Mouse (Mus musculus) liver, embryonic 12.5 days (tissue): ENCODE results near the gene Tbkbp1. TPM values are rescaled to one million over a fixed set of nuclear protein-coding genes. Genes with fewer than 3 reads are reported as not detected.

ENCODE experiments used
- ATAC-seq: fragments of 200-750 bp; cut with Nextera tagmentation; 2 replicates; pipeline ENCODE4 v1.8.0; 2017; ENCODE audit warnings: moderate number of reproducible peaks, mild to moderate bottlenecking, moderate library complexity
- H3K27ac ChIP-seq: fragments of 300-500 bp; sonication (generic); 2 replicates; pipeline ENCODE4 v1.5.1; 2016; ENCODE audit warnings: mild to moderate bottlenecking
- H3K27me3 ChIP-seq: fragments of 300-500 bp; sonication (generic); replicated peaks from 2 replicates; pipeline ENCODE4 v1.6.1; 2016; ENCODE audit warnings: mild to moderate bottlenecking, moderate library complexity
- H3K36me3 ChIP-seq: fragments of 300-500 bp; sonication (generic); 2 replicates; pipeline ENCODE4 v1.6.1; 2016; ENCODE audit warnings: mild to moderate bottlenecking, moderate library complexity
- H3K4me1 ChIP-seq: fragments of 300-500 bp; sonication (generic); 2 replicates; pipeline ENCODE4 v1.6.1; 2016
- H3K4me2 ChIP-seq: fragments of 300-500 bp; sonication (generic); 2 replicates; pipeline ENCODE4 v1.6.1; 2016; ENCODE audit warnings: mild to moderate bottlenecking, moderate library complexity
- H3K4me3 ChIP-seq: fragments of 300-500 bp; sonication (generic); 2 replicates; pipeline ENCODE4 v1.5.1; 2016; ENCODE audit warnings: mild to moderate bottlenecking, moderate library complexity
- H3K9ac ChIP-seq: fragments of 300-500 bp; sonication (generic); 2 replicates; pipeline ENCODE4 v1.6.1; 2016; ENCODE audit warnings: mild to moderate bottlenecking, moderate library complexity
- H3K9me3 ChIP-seq: fragments of 300-500 bp; sonication (generic); replicated peaks from 2 replicates; pipeline ENCODE4 v1.6.1; 2016; ENCODE audit warnings: mild to moderate bottlenecking, moderate library complexity
- WGBS: fragments of 180-500 bp; shearing (Covaris S2); methylation state at CpG from one replicate; pipeline ENCODE4 v1.1.7; 2016; ENCODE audit not compliant: insufficient replicate concordance; 5-methylcytosine and 5-hydroxymethylcytosine counted together
- polyA plus RNA-seq: library from polyadenylated mRNA; unstranded; fragments of >200 nt; fragmentation: Nextera tagmentation; extraction: Ambion mirVana; gene quantifications from 2 replicates; pipeline ENCODE4 v1.2.1, GENCODE M21; 2016

Tbkbp1 gene
- polyA plus RNA-seq, 1 experiment from 2014 or later: 3.6 TPM

DNA sequence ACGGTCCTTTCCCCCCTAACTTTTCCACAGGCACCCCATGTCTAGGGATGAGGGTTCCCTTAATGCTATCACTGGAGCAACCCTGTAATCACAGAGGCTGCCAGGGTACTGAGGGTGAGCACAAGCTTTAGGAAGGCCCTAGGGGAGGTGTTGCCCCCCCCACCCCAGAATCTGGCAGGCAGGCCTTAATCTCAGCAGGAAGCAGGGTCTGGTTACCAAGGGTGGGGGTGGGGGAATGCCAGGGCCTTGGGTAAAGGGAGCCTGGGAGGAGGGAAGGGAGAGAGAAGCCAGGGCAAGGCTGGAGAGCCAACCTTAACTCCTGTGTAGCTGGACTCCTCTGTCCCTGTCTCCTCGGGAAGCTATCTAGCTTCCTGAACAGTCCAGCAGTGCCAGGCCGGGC, 30.7 kb downstream of the Tbkbp1 start:
- Histone ChIP-seq H3K4me3 (no peak overlapping the region), H3K9ac (no peak overlapping the region), H3K4me2 (no peak overlapping the region), H3K36me3 (no peaks in the 10 kb centered on the region), H3K4me1 (peaks cover 15% of the 10 kb centered on the region), H3K27ac (no peak overlapping the region), H3K9me3 (no peaks in the 10 kb centered on the region), H3K27me3 (peaks cover 72% of the 10 kb centered on the region)
- ATAC-seq: no peak
- WGBS: 65% methylated on average over 3 of the region's 3 CpGs

DNA sequence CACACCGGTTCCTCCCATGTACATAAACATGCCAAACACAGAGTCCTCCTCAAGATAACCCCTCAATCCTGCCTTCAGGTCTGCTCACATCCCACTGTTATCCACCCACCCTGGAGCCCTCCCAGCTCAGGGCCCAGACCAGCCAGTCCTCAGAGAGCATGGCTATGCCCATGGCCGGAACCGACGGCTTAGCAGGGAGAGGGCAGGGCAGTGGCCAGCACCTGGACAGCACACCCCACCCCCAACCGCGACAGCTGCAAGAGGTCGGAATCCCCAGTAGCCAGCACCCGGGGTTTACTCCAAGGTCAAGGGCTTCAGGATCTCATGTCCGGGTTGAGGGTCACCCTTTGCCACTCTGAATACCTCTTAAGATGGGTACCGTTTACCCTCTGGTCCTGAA, 31.1 kb downstream of the Tbkbp1 start:
- H3K9me3 ChIP-seq: no peaks in the 10 kb centered on the region
- H3K4me1 ChIP-seq: peaks cover 19% of the 10 kb centered on the region
- H3K27me3 ChIP-seq: peaks cover 72% of the 10 kb centered on the region
- no peak for ATAC-seq
- 55% methylated on average over 10 of the region's 10 CpGs for WGBS
- no peak overlapping the region for H3K4me2 ChIP-seq
- no peak overlapping the region for H3K4me3 ChIP-seq
- H3K9ac ChIP-seq: no peak overlapping the region
- H3K27ac ChIP-seq: no peak overlapping the region
- H3K36me3 ChIP-seq: no peaks in the 10 kb centered on the region

DNA sequence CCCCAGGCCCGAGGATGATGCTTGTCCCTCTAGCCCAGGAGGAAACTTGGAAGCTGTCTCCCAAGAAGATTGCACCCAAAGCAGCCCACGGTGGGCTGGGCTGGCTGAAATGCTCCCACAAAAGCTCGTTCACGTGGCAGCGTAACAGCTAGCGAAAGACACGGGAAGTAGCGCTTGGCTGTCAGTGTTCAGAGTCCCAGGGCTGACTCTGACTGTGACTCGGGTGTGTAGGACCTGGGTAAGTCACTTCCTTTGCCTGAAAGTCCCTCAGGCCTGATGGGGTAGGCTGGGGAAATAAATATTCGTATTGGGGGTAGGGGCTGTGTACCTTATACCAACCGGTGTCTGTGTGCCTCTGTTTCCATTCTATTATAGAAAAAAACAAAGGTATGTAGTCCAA, 35.5 kb downstream of the Tbkbp1 start:
- 10% methylated on average over 11 of the region's 11 CpGs for WGBS
- H3K9ac ChIP-seq: no peak overlapping the region
- ATAC-seq: no peak

GRCm38 (mm10) chr11:97114671-97115601, 36.4 kb downstream of the Tbkbp1 start, which contains the start of gene Tbx21:
TSS of gene Tbx21 (minus strand) at chr11:97115331.
- Histone ChIP-seq H3K27ac (no peak within 1 kb of the TSS), H3K4me3 (peak within 1 kb of the TSS; percentile 36), H3K4me2 (peak within 1 kb of the TSS; percentile 55), H3K36me3 (no peaks in the 10 kb centered on the region), H3K9me3 (no peaks in the 10 kb centered on the region), H3K27me3 (peaks cover 83% of the 10 kb centered on the region), H3K4me1 (peaks cover 13% of the 10 kb centered on the region), H3K9ac (no peak within 1 kb of the TSS)
- 1% methylated on average over 87 of the region's 87 CpGs for WGBS
- ATAC-seq: no peak

More for the DNA sequence above, 35.5 kb downstream of the Tbkbp1 start:
- H3K36me3 ChIP-seq: no peaks in the 10 kb centered on the region
- peak overlapping the region; percentile 36 for H3K4me3 ChIP-seq
- H3K27me3 ChIP-seq: peaks cover 89% of the 10 kb centered on the region
- H3K27ac ChIP-seq: no peak overlapping the region
- no peaks in the 10 kb centered on the region for H3K9me3 ChIP-seq
- H3K4me2 ChIP-seq: peak overlapping the region; percentile 55
- peaks cover 13% of the 10 kb centered on the region for H3K4me1 ChIP-seq

GRCm38 (mm10) chr11:97112519-97113125, 38.7 kb downstream of the Tbkbp1 start:
- H3K27ac ChIP-seq: no peak overlapping the region
- peaks cover 13% of the 10 kb centered on the region for H3K4me1 ChIP-seq
- ATAC-seq: no peak
- no peak overlapping the region for H3K4me2 ChIP-seq
- H3K4me3 ChIP-seq: no peak overlapping the region
- no peak overlapping the region for H3K9ac ChIP-seq
- 79% methylated on average over 9 of the region's 9 CpGs for WGBS
- no peaks in the 10 kb centered on the region for H3K9me3 ChIP-seq
- H3K36me3 ChIP-seq: no peaks in the 10 kb centered on the region
- peaks cover 66% of the 10 kb centered on the region for H3K27me3 ChIP-seq

GRCm38 (mm10) chr11:97108976-97109375, 42.3 kb downstream of the Tbkbp1 start:
- ATAC-seq: no peak
- Histone ChIP-seq H3K4me3 (no peak overlapping the region), H3K9me3 (no peaks in the 10 kb centered on the region), H3K36me3 (no peaks in the 10 kb centered on the region), H3K27ac (no peak overlapping the region), H3K4me2 (no peak overlapping the region), H3K4me1 (no peaks in the 10 kb centered on the region), H3K27me3 (peaks cover 49% of the 10 kb centered on the region), H3K9ac (no peak overlapping the region)
- 69% methylated on average over 16 of the region's 16 CpGs for WGBS

DNA sequence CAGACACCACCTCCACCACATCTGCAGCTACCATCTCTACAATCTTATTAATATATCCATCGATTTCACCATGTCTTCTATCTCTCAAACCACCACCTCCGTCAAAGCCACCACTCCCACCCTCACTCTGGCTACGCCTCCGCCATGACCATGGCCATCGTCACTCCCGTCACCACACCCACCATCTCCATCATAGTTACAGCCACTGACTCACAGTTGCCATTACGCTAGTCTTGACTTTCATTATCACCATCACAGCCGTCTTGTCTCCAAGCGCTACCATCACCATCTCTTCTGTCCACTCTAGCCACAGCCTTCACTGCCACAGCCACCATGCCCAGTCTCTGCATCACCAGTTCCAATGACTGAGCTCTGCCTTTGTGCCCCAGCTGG, 47.2 kb downstream of the Tbkbp1 start:
- Histone ChIP-seq H3K27ac (no peak overlapping the region), H3K36me3 (no peaks in the 10 kb centered on the region), H3K4me2 (no peak overlapping the region), H3K27me3 (peaks cover 41% of the 10 kb centered on the region), H3K9me3 (no peaks in the 10 kb centered on the region), H3K9ac (no peak overlapping the region), H3K4me3 (no peak overlapping the region), H3K4me1 (no peaks in the 10 kb centered on the region)
- no peak for ATAC-seq
- 83% methylated on average over 9 of the region's 9 CpGs for WGBS

DNA sequence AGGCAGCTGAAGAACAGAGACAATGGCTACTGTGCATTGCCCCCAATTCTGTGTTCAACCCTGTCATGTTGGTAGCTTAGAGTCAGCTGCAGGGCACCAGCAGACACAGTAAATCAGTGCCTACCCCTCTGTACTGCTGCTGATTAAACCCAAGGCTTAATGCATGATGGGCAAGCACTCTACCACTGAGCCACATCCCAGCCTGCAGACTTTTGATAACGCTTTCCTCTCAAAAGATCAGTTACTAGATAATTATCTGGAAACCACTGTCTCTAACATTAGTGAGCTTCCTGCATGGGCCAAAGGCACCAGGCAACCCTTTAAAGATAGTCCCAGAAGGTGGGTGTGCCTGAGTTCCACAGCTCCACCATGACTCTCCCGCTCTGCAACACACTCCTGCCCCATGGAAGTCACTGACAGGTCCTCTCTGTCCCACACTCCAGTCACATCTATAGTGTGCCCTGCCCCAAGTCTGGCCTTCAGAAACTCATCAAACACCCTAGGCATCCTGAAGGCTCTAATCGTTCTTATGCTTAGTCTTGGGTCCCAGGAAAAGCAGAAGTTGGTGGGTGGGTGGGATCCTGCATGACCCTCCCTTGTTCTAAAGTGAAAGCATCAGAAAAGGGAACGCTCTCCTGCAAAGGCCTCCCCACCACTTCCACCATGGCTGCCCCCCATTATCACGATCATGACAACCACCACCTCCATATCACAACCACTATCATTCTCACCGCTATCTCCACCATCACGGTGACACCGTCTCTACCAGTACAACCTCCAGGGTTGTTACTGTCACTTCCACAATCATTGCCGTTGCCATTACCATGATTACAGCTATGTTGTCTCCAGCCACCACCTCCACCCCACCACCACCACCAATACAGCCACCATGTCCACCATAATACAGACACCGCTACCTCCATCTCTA, 47.9 kb downstream of the Tbkbp1 start:
- 47% methylated on average over 10 of the region's 10 CpGs for WGBS
- no peak overlapping the region for H3K4me3 ChIP-seq
- H3K4me2 ChIP-seq: no peak overlapping the region
- H3K4me1 ChIP-seq: peaks cover 3% of the 10 kb centered on the region; the same call in 1 of the 2 replicates
- no peak for ATAC-seq
- no peak overlapping the region for H3K9ac ChIP-seq
- no peaks in the 10 kb centered on the region for H3K9me3 ChIP-seq
- peaks cover 48% of the 10 kb centered on the region for H3K27me3 ChIP-seq
- no peak overlapping the region for H3K27ac ChIP-seq
- no peaks in the 10 kb centered on the region for H3K36me3 ChIP-seq

GRCm38 (mm10) chr11:97101722-97102121, 49.6 kb downstream of the Tbkbp1 start:
- no peaks in the 10 kb centered on the region for H3K9me3 ChIP-seq
- H3K4me2 ChIP-seq: no peak overlapping the region
- H3K36me3 ChIP-seq: no peaks in the 10 kb centered on the region
- 19% methylated on average over 9 of the region's 9 CpGs for WGBS
- H3K9ac ChIP-seq: no peak overlapping the region
- H3K27me3 ChIP-seq: peaks cover 58% of the 10 kb centered on the region
- no peak overlapping the region for H3K27ac ChIP-seq
- no peak for ATAC-seq
- no peak overlapping the region for H3K4me3 ChIP-seq
- peaks cover 3% of the 10 kb centered on the region; the same call in 1 of the 2 replicates for H3K4me1 ChIP-seq

DNA sequence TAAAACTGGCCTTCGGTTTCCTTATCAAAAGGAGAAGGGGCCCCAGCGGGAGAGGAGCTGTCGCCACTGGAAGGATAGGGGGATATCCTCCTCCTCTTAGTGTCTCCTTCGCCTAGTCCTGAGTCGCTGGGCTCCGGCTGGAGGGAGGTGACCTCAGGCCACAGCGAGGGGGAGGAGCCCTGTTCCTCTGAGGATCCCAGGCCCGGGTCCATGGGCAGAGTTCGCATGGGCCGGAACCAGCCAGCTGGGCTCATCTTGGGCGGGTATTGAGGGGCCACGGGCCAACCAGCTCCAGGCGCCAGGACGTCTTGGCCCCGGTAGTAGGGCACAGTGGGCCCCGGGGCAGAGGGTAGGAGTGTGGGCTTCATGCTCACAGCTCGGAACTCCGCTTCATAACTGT, 52.5 kb downstream of the Tbkbp1 start:
- Histone ChIP-seq H3K4me2 (no peak overlapping the region), H3K4me1 (peaks cover 3% of the 10 kb centered on the region; the same call in 1 of the 2 replicates), H3K36me3 (no peaks in the 10 kb centered on the region), H3K4me3 (no peak overlapping the region), H3K27ac (no peak overlapping the region), H3K9ac (no peak overlapping the region), H3K27me3 (peaks cover 66% of the 10 kb centered on the region), H3K9me3 (no peaks in the 10 kb centered on the region)
- ATAC-seq: peak; percentile 24; the same call in 1 of the 2 replicates
- WGBS: 17% methylated on average over 18 of the region's 18 CpGs

DNA sequence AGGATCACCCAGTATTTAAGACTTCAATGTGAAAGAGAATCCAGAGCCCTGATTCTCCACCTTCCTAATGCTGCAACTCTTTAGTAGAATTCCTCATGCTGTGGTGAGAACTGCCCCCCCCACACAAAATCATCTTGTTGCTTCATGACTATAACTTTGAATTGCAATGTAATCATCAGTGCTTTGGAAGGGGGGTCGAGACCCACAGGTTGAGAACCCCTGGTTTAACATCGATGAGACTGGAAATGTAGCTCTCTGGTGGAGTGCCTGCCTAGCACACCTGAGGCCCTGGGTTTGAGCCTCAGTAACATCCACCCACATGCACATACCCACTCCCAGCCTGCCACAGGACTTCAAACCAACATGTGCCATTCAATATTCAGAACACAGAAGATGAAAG, 56.7 kb downstream of the Tbkbp1 start:
- no peak for ATAC-seq
- Histone ChIP-seq H3K4me1 (peaks cover 3% of the 10 kb centered on the region; the same call in 1 of the 2 replicates), H3K4me2 (no peak overlapping the region), H3K36me3 (no peaks in the 10 kb centered on the region), H3K4me3 (no peak overlapping the region), H3K27me3 (peaks cover 70% of the 10 kb centered on the region), H3K27ac (no peak overlapping the region), H3K9ac (no peak overlapping the region), H3K9me3 (no peaks in the 10 kb centered on the region)
- 53% methylated on average over 2 of the region's 2 CpGs for WGBS
